ENCODE assay signal across 15 mouse cellular contexts in genomic region chr14:22357991-22358503, GRCm38 (mm10).
DNase-seq lines count a peak whose midpoint lies in the region; ATAC-seq and TF ChIP-seq lines count a peak whose summit lies in the region.
"Had no signal": no experiment of that assay in that cellular context is flagged by ENCODE, and none has a peak within 500 bp of the region (broad histone marks: within the 10 kb centered on the region; RNA-seq: fewer than 3 reads in every experiment).

No protein-coding gene starts in this region.

- H3K27ac ChIP-seq in forebrain, embryonic 10.5 days = peak overlapping the region; percentile 54
- H3K27ac ChIP-seq in forebrain, postnatal 0 days (ENCODE audit: low read depth, low read length) = no peak overlapping the region
- no peak overlapping the region for H3K27ac ChIP-seq in forebrain, embryonic 14.5 days (ENCODE audit: low read depth, low read length)
- H3K27ac ChIP-seq: kidney, embryonic 15.5 days had no signal

- peaks cover 93% of the 10 kb centered on the region for H3K27me3 ChIP-seq in forebrain, embryonic 10.5 days (ENCODE audit: poor library complexity, severe bottlenecking)
- peaks cover 6% of the 10 kb centered on the region for H3K27me3 ChIP-seq in forebrain, postnatal 0 days (ENCODE audit: insufficient read depth, low read length)
- peaks cover 8% of the 10 kb centered on the region; the same call in 1 of the 2 replicates for H3K27me3 ChIP-seq in forebrain, embryonic 14.5 days (replicated peaks; ENCODE audit: control insufficient read depth, insufficient read depth, low read length)
- H3K27me3 ChIP-seq: stomach, embryonic 15.5 days had no signal

- TF ChIP-seq CTCF in forebrain, postnatal 0 days (IDR thresholded peaks at IDR 0.05; ENCODE audit: low read depth) = no peak
- no peak for TF ChIP-seq CTCF in brain, embryonic 14.5 days (IDR thresholded peaks at IDR 0.05; ENCODE audit: borderline replicate concordance, extremely low read depth, insufficient read depth, insufficient read length)

- H3K4me3 ChIP-seq in forebrain, embryonic 10.5 days = no peak overlapping the region
- H3K4me3 ChIP-seq in forebrain, postnatal 0 days (ENCODE audit: low read depth, low read length) = no peak overlapping the region
- no peak overlapping the region for H3K4me3 ChIP-seq in forebrain, embryonic 14.5 days (ENCODE audit: low read depth, low read length)
- H3K4me3 ChIP-seq: kidney, embryonic 15.5 days; stomach, embryonic 15.5 days had no signal

- no peak overlapping the region for H3K9ac ChIP-seq in forebrain, postnatal 0 days
- no peak overlapping the region for H3K9ac ChIP-seq in forebrain, embryonic 14.5 days (ENCODE audit: low read length)
- H3K9ac ChIP-seq: kidney, embryonic 15.5 days; stomach, embryonic 15.5 days had no signal

- ATAC-seq in forebrain, postnatal 0 days = no peak
- peak; percentile 86 for ATAC-seq in forebrain, embryonic 14.5 days

- H3K36me3 ChIP-seq in forebrain, embryonic 10.5 days (replicated peaks) = no peaks in the 10 kb centered on the region
- no peaks in the 10 kb centered on the region for H3K36me3 ChIP-seq in forebrain, postnatal 0 days (ENCODE audit: insufficient read depth)
- H3K36me3 ChIP-seq in forebrain, embryonic 14.5 days (ENCODE audit: control insufficient read depth, insufficient read depth, low read length) = no peaks in the 10 kb centered on the region
- H3K36me3 ChIP-seq: kidney, embryonic 15.5 days; stomach, embryonic 15.5 days had no signal

- no peak for TF ChIP-seq POLR2A in brain, embryonic 14.5 days (IDR thresholded peaks at IDR 0.05; ENCODE audit: borderline replicate concordance, extremely low read depth, insufficient read depth, insufficient read length, poor library complexity, severe bottlenecking)

- H3K4me2 ChIP-seq in forebrain, postnatal 0 days (ENCODE audit: low read depth) = no peak overlapping the region
- H3K4me2 ChIP-seq in forebrain, embryonic 14.5 days (ENCODE audit: low read length) = no peak overlapping the region
- H3K4me2 ChIP-seq: kidney, embryonic 15.5 days; stomach, embryonic 15.5 days had no signal

- peak; percentile 50 for DNase-seq in forebrain, embryonic 10.5 days (ENCODE audit: extremely low spot score, low spot score)
- no peak for DNase-seq in forebrain, postnatal 0 days
- DNase-seq in brain, embryonic 14.5 days (ENCODE audit: low read depth) = peak; percentile 92
- DNase-seq in forebrain, embryonic 14.5 days (ENCODE audit: low spot score) = peak; percentile 91
- peak; percentile 15 to 77 for DNase-seq in lung, postnatal 4 days
- DNase-seq in liver (no peak), adipocyte (ENCODE audit: low spot score) (no peak)
- no peak for DNase-seq in right cerebral cortex, postnatal 10 days (ENCODE audit: low spot score in 2 of 2)
- DNase-seq: cerebellum, postnatal 36 days; gastrocnemius, postnatal 36 days; layer of hippocampus, adult 9-11 months; right cerebral cortex, postnatal 4 days; thymus, postnatal 36 days had no signal

- H3K4me1 ChIP-seq in forebrain, embryonic 10.5 days = peaks cover 34% of the 10 kb centered on the region
- no peaks in the 10 kb centered on the region for H3K4me1 ChIP-seq in forebrain, postnatal 0 days (ENCODE audit: insufficient read depth)
- H3K4me1 ChIP-seq in forebrain, embryonic 14.5 days (ENCODE audit: control insufficient read depth, insufficient read depth, low read length) = peaks cover 21% of the 10 kb centered on the region
- H3K4me1 ChIP-seq: kidney, embryonic 15.5 days had no signal

- no peaks in the 10 kb centered on the region for H3K9me3 ChIP-seq in forebrain, embryonic 10.5 days
- no peaks in the 10 kb centered on the region for H3K9me3 ChIP-seq in forebrain, postnatal 0 days (ENCODE audit: low read length)
- no peaks in the 10 kb centered on the region for H3K9me3 ChIP-seq in forebrain, embryonic 14.5 days (replicated peaks; ENCODE audit: control insufficient read depth, low read length)
- H3K9me3 ChIP-seq: kidney, embryonic 15.5 days; stomach, embryonic 15.5 days had no signal

- 20% methylated on average over 9 of the region's 9 CpGs for WGBS in forebrain, embryonic 10.5 days
- 14% methylated on average over 9 of the region's 9 CpGs for WGBS in forebrain, postnatal 0 days
- WGBS in forebrain, embryonic 14.5 days = 4% methylated on average over 9 of the region's 9 CpGs

Comparison
In these comparisons a context has a peak if more than half of its experiments do, and no peak if none do; other contexts are left out.
1. DNase-seq: peak in forebrain, embryonic 10.5 days (single experiment), brain, embryonic 14.5 days (single experiment), forebrain, embryonic 14.5 days (single experiment) and lung, postnatal 4 days (2 of 2); none in forebrain, postnatal 0 days (single experiment), liver (single experiment), right cerebral cortex, postnatal 10 days (0 of 2) and adipocyte (single experiment).